Mouse (Mus musculus): ENCODE measurements around the gene Crisp2. TPM values are rescaled to one million over a fixed set of nuclear protein-coding genes. Genes with fewer than 3 reads are reported as not detected.

Crisp2 gene
- polyA plus RNA-seq, 1 experiment from 2014 or later, result 0.10 TPM

- H3K9me3 ChIP-seq (ENCODE audit: control insufficient read depth, low read length), result no peaks in the 10 kb centered on the region
- H3K27me3 ChIP-seq (replicated peaks; ENCODE audit: control insufficient read depth, insufficient read depth, low read length), result no peaks in the 10 kb centered on the region
- no peak for ATAC-seq
- H3K9ac ChIP-seq (ENCODE audit: low read depth, low read length), result no peak within 1 kb of the TSS
- no peak within 1 kb of the TSS for H3K27ac ChIP-seq (ENCODE audit: low read length)
- H3K4me3 ChIP-seq (ENCODE audit: low read length), result no peak within 1 kb of the TSS
- H3K4me1 ChIP-seq (ENCODE audit: control insufficient read depth, insufficient read depth, low read length), result no peaks in the 10 kb centered on the region
- H3K36me3 ChIP-seq (ENCODE audit: control insufficient read depth, insufficient read depth, low read length), result no peaks in the 10 kb centered on the region
- 57% methylated on average over 1 of the region's 1 CpGs for WGBS
- no peak within 1 kb of the TSS for H3K4me2 ChIP-seq (ENCODE audit: low read depth, low read length)
Measured at GRCm38 (mm10) chr17:40810934-40811333, 4.1 kb upstream of the Crisp2 start, which contains the start of gene Rhag. Gene Rhag, plus strand, starts transcription at chr17:40811126.

- Histone ChIP-seq H3K4me3 (ENCODE audit: low read length) (no peak overlapping the region), H3K36me3 (ENCODE audit: control insufficient read depth, insufficient read depth, low read length) (no peaks in the 10 kb centered on the region), H3K9me3 (ENCODE audit: control insufficient read depth, low read length) (no peaks in the 10 kb centered on the region), H3K9ac (ENCODE audit: low read depth, low read length) (no peak overlapping the region), H3K27me3 (replicated peaks; ENCODE audit: control insufficient read depth, insufficient read depth, low read length) (no peaks in the 10 kb centered on the region), H3K27ac (ENCODE audit: low read length) (no peak overlapping the region), H3K4me1 (ENCODE audit: control insufficient read depth, insufficient read depth, low read length) (no peaks in the 10 kb centered on the region), H3K4me2 (ENCODE audit: low read depth, low read length) (no peak overlapping the region)
- no peak for ATAC-seq
Measured at GRCm38 (mm10) chr17:40808071-40808470, 1.3 kb upstream of the Crisp2 start.

- no peak overlapping the region for H3K27ac ChIP-seq (ENCODE audit: low read length)
- H3K9ac ChIP-seq (ENCODE audit: low read depth, low read length), result no peak overlapping the region
- no peaks in the 10 kb centered on the region for H3K36me3 ChIP-seq (ENCODE audit: control insufficient read depth, insufficient read depth, low read length)
- no peaks in the 10 kb centered on the region for H3K4me1 ChIP-seq (ENCODE audit: control insufficient read depth, insufficient read depth, low read length)
- no peaks in the 10 kb centered on the region for H3K9me3 ChIP-seq (ENCODE audit: control insufficient read depth, low read length)
- H3K4me3 ChIP-seq (ENCODE audit: low read length), result no peak overlapping the region
- H3K4me2 ChIP-seq (ENCODE audit: low read depth, low read length), result no peak overlapping the region
- ATAC-seq, result peak; percentile 98
- 43% methylated on average over 3 of the region's 3 CpGs for WGBS
- H3K27me3 ChIP-seq (replicated peaks; ENCODE audit: control insufficient read depth, insufficient read depth, low read length), result no peaks in the 10 kb centered on the region
Measured at GRCm38 (mm10) chr17:40806550-40806949, 253 bp downstream of the Crisp2 start.

- no peak for ATAC-seq
- H3K9ac ChIP-seq (ENCODE audit: low read depth, low read length), result no peak overlapping the region
- H3K9me3 ChIP-seq (ENCODE audit: control insufficient read depth, low read length), result no peaks in the 10 kb centered on the region
- H3K27me3 ChIP-seq (replicated peaks; ENCODE audit: control insufficient read depth, insufficient read depth, low read length), result no peaks in the 10 kb centered on the region
- no peaks in the 10 kb centered on the region for H3K4me1 ChIP-seq (ENCODE audit: control insufficient read depth, insufficient read depth, low read length)
- H3K27ac ChIP-seq (ENCODE audit: low read length), result no peak overlapping the region
- no peak overlapping the region for H3K4me3 ChIP-seq (ENCODE audit: low read length)
- WGBS, result 85% methylated on average over 3 of the region's 3 CpGs
- no peaks in the 10 kb centered on the region for H3K36me3 ChIP-seq (ENCODE audit: control insufficient read depth, insufficient read depth, low read length)
- no peak overlapping the region for H3K4me2 ChIP-seq (ENCODE audit: low read depth, low read length)
Measured at GRCm38 (mm10) chr17:40802707-40803340, 4.0 kb downstream of the Crisp2 start.

GRCm38 (mm10) chr17:40793921-40794854, 12.6 kb downstream of the Crisp2 start:
- H3K27ac ChIP-seq (ENCODE audit: low read length), result no peak overlapping the region
- H3K9me3 ChIP-seq (ENCODE audit: control insufficient read depth, low read length), result no peaks in the 10 kb centered on the region
- no peaks in the 10 kb centered on the region for H3K27me3 ChIP-seq (replicated peaks; ENCODE audit: control insufficient read depth, insufficient read depth, low read length)
- WGBS, result 51% methylated on average over 20 of the region's 20 CpGs
- H3K4me1 ChIP-seq (ENCODE audit: control insufficient read depth, insufficient read depth, low read length), result no peaks in the 10 kb centered on the region
- H3K9ac ChIP-seq (ENCODE audit: low read depth, low read length), result no peak overlapping the region
- no peak for ATAC-seq
- no peak overlapping the region for H3K4me3 ChIP-seq (ENCODE audit: low read length)
- no peak overlapping the region for H3K4me2 ChIP-seq (ENCODE audit: low read depth, low read length)
- no peaks in the 10 kb centered on the region for H3K36me3 ChIP-seq (ENCODE audit: control insufficient read depth, insufficient read depth, low read length)

GRCm38 (mm10) chr17:40789877-40790276, 16.9 kb downstream of the Crisp2 start:
- Histone ChIP-seq H3K27me3 (replicated peaks; ENCODE audit: control insufficient read depth, insufficient read depth, low read length) (no peaks in the 10 kb centered on the region), H3K9ac (ENCODE audit: low read depth, low read length) (no peak overlapping the region), H3K4me3 (ENCODE audit: low read length) (no peak overlapping the region), H3K36me3 (ENCODE audit: control insufficient read depth, insufficient read depth, low read length) (no peaks in the 10 kb centered on the region), H3K4me1 (ENCODE audit: control insufficient read depth, insufficient read depth, low read length) (no peaks in the 10 kb centered on the region), H3K27ac (ENCODE audit: low read length) (no peak overlapping the region), H3K9me3 (ENCODE audit: control insufficient read depth, low read length) (no peaks in the 10 kb centered on the region), H3K4me2 (ENCODE audit: low read depth, low read length) (no peak overlapping the region)
- ATAC-seq, result no peak

- Histone ChIP-seq H3K9ac (ENCODE audit: low read depth, low read length) (no peak overlapping the region), H3K27me3 (replicated peaks; ENCODE audit: control insufficient read depth, insufficient read depth, low read length) (no peaks in the 10 kb centered on the region), H3K27ac (ENCODE audit: low read length) (no peak overlapping the region), H3K4me2 (ENCODE audit: low read depth, low read length) (no peak overlapping the region), H3K9me3 (ENCODE audit: control insufficient read depth, low read length) (no peaks in the 10 kb centered on the region), H3K4me3 (ENCODE audit: low read length) (no peak overlapping the region), H3K36me3 (ENCODE audit: control insufficient read depth, insufficient read depth, low read length) (no peaks in the 10 kb centered on the region), H3K4me1 (ENCODE audit: control insufficient read depth, insufficient read depth, low read length) (no peaks in the 10 kb centered on the region)
- ATAC-seq, result no peak
- 72% methylated on average over 1 of the region's 1 CpGs for WGBS
Measured at GRCm38 (mm10) chr17:40767120-40767519, 39.7 kb downstream of the Crisp2 start.

GRCm38 (mm10) chr17:40763662-40764061, 43.1 kb downstream of the Crisp2 start:
- Histone ChIP-seq H3K9ac (ENCODE audit: low read depth, low read length) (no peak overlapping the region), H3K27ac (ENCODE audit: low read length) (no peak overlapping the region), H3K9me3 (ENCODE audit: control insufficient read depth, low read length) (no peaks in the 10 kb centered on the region), H3K4me1 (ENCODE audit: control insufficient read depth, insufficient read depth, low read length) (no peaks in the 10 kb centered on the region), H3K4me2 (ENCODE audit: low read depth, low read length) (no peak overlapping the region), H3K36me3 (ENCODE audit: control insufficient read depth, insufficient read depth, low read length) (no peaks in the 10 kb centered on the region), H3K27me3 (replicated peaks; ENCODE audit: control insufficient read depth, insufficient read depth, low read length) (no peaks in the 10 kb centered on the region), H3K4me3 (ENCODE audit: low read length) (no peak overlapping the region)
- ATAC-seq, result no peak
- WGBS, result 74% methylated on average over 4 of the region's 4 CpGs

GRCm38 (mm10) chr17:40731724-40732123, 75.1 kb downstream of the Crisp2 start:
- H3K9me3 ChIP-seq (ENCODE audit: control insufficient read depth, low read length), result no peaks in the 10 kb centered on the region
- 52% methylated on average over 4 of the region's 4 CpGs for WGBS

More at GRCm38 (mm10) chr17:40731724-40732123, 75.1 kb downstream of the Crisp2 start:
- Histone ChIP-seq H3K4me1 (ENCODE audit: control insufficient read depth, insufficient read depth, low read length) (no peaks in the 10 kb centered on the region), H3K4me3 (ENCODE audit: low read length) (no peak overlapping the region), H3K9ac (ENCODE audit: low read depth, low read length) (no peak overlapping the region), H3K27me3 (replicated peaks; ENCODE audit: control insufficient read depth, insufficient read depth, low read length) (no peaks in the 10 kb centered on the region), H3K4me2 (ENCODE audit: low read depth, low read length) (no peak overlapping the region), H3K27ac (ENCODE audit: low read length) (no peak overlapping the region), H3K36me3 (ENCODE audit: control insufficient read depth, insufficient read depth, low read length) (no peaks in the 10 kb centered on the region)
- ATAC-seq, result no peak
